Mouse (Mus musculus) forebrain, embryonic 11.5 days (tissue): Measurements from ENCODE around the gene Akt3. TPM values are rescaled to one million over a fixed set of nuclear protein-coding genes. Genes with fewer than 3 reads are reported as not detected.

Experiments used
- ATAC-seq: fragments of 200-750 bp; cut with Nextera tagmentation; replicated peaks from 2 replicates; pipeline ENCODE4 v1.8.0; 2017; ENCODE audit warnings: moderate TSS enrichment; ENCODE audit not compliant: low FRiP score
- DNase-seq: peaks from one replicate; pipeline ENCODE4 v3.0.0-alpha.2; 2017; ENCODE audit warnings: low spot score
- H3K27ac ChIP-seq: fragments of 300-500 bp; sonication (generic); 2 replicates; pipeline ENCODE4 v1.5.1; 2014; ENCODE audit warnings: low read depth, low read length
- H3K27me3 ChIP-seq: fragments of 300-500 bp; sonication (generic); 2 replicates; pipeline ENCODE4 v1.6.1; 2014; ENCODE audit warnings: mild to moderate bottlenecking, low read length, mixed read lengths; ENCODE audit not compliant: control insufficient read depth, insufficient read depth
- H3K36me3 ChIP-seq: fragments of 300-500 bp; sonication (generic); 2 replicates; pipeline ENCODE4 v1.6.1; 2014; ENCODE audit warnings: mild to moderate bottlenecking, low read length, moderate library complexity, mixed read lengths; ENCODE audit not compliant: control insufficient read depth, insufficient read depth
- H3K4me1 ChIP-seq: fragments of 300-500 bp; sonication (generic); replicated peaks from 2 replicates; pipeline ENCODE4 v1.6.1; 2014; ENCODE audit warnings: low read length, mixed read lengths; ENCODE audit not compliant: control insufficient read depth, insufficient read depth
- H3K4me2 ChIP-seq: fragments of 300-500 bp; sonication (generic); 2 replicates; pipeline ENCODE4 v1.6.1; 2014; ENCODE audit warnings: low read depth, mild to moderate bottlenecking, low read length, moderate library complexity, mixed read lengths; ENCODE audit not compliant: severe bottlenecking
- H3K4me3 ChIP-seq: fragments of 300-500 bp; sonication (generic); 2 replicates; pipeline ENCODE4 v1.5.1; 2014; ENCODE audit warnings: low read depth, low read length
- H3K9ac ChIP-seq: fragments of 300-500 bp; sonication (generic); 2 replicates; pipeline ENCODE4 v1.6.1; 2014; ENCODE audit warnings: low read length
- H3K9me3 ChIP-seq: fragments of 300-500 bp; sonication (generic); 2 replicates; pipeline ENCODE4 v1.6.1; 2016; ENCODE audit warnings: low read length, mixed read lengths; ENCODE audit not compliant: control insufficient read depth
- WGBS: fragments of 180-500 bp; shearing (Covaris S2); extraction: QIAGEN DNeasy Blood & Tissue Kit; methylation state at CpG from one replicate; pipeline ENCODE4 v1.1.7; 2014; 5-methylcytosine and 5-hydroxymethylcytosine counted together
- polyA plus RNA-seq: library from polyadenylated mRNA; unstranded; fragments of >200 nt; fragmentation: Nextera tagmentation; extraction: Ambion mirVana; gene quantifications from 2 replicates; pipeline ENCODE4 v1.2.1, GENCODE M21; 2014

Gene Akt3
- polyA plus RNA-seq, 1 experiment from 2014 or later, result 21.0 TPM

DNA sequence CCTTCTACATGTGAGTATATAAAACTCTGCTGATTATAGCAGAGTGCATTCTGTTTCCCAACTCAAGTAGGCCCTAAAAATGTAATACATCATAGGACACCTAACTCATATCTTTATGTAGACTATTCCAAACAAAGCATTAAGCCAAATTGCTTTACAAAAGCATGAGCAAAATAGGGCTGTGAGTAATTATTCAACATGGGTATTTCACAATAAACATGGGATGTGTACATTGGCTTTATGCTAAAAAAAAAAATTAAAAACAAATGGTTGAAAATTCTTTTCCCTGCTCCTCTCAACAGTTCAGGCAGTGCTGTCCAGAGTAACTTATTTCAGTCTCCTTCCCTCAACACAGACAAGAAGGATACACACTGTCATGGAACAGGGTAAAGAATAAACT, 26.9 kb downstream of the Akt3 start:
- Histone ChIP-seq H3K4me2 (no peak overlapping the region), H3K4me1 (no peaks in the 10 kb centered on the region), H3K4me3 (no peak overlapping the region), H3K9me3 (no peaks in the 10 kb centered on the region), H3K9ac (no peak overlapping the region), H3K36me3 (no peaks in the 10 kb centered on the region; the same call in 1 of the 2 replicates), H3K27me3 (no peaks in the 10 kb centered on the region), H3K27ac (no peak overlapping the region)
- DNase-seq (no peak), ATAC-seq (no peak)

GRCm38 (mm10) chr1:177198978-177199377, 59.0 kb downstream of the Akt3 start:
- no peak for DNase-seq
- ATAC-seq, result no peak
- WGBS, result 54% methylated on average over 1 of the region's 1 CpGs

GRCm38 (mm10) chr1:177195224-177195623, 62.8 kb downstream of the Akt3 start:
- no peak for ATAC-seq
- DNase-seq, result no peak

More at GRCm38 (mm10) chr1:177198978-177199377, 59.0 kb downstream of the Akt3 start:
- H3K27ac ChIP-seq, result no peak overlapping the region
- no peak overlapping the region for H3K9ac ChIP-seq
- H3K4me1 ChIP-seq, result no peaks in the 10 kb centered on the region
- H3K4me2 ChIP-seq, result no peak overlapping the region
- H3K9me3 ChIP-seq, result no peaks in the 10 kb centered on the region
- no peaks in the 10 kb centered on the region for H3K27me3 ChIP-seq
- no peaks in the 10 kb centered on the region for H3K36me3 ChIP-seq
- H3K4me3 ChIP-seq, result no peak overlapping the region

GRCm38 (mm10) chr1:177194324-177194723, 63.7 kb downstream of the Akt3 start:
- Histone ChIP-seq H3K4me2 (no peak overlapping the region), H3K9me3 (no peaks in the 10 kb centered on the region), H3K4me3 (no peak overlapping the region), H3K27me3 (no peaks in the 10 kb centered on the region), H3K9ac (no peak overlapping the region), H3K27ac (no peak overlapping the region), H3K36me3 (no peaks in the 10 kb centered on the region), H3K4me1 (peaks cover 4% of the 10 kb centered on the region; the same call in 1 of the 2 replicates)
- WGBS, result 69% methylated on average over 1 of the region's 1 CpGs
- ATAC-seq (no peak), DNase-seq (no peak)

More at GRCm38 (mm10) chr1:177195224-177195623, 62.8 kb downstream of the Akt3 start:
- no peak overlapping the region for H3K4me2 ChIP-seq
- no peaks in the 10 kb centered on the region for H3K9me3 ChIP-seq
- H3K36me3 ChIP-seq, result no peaks in the 10 kb centered on the region
- H3K27ac ChIP-seq, result no peak overlapping the region
- H3K9ac ChIP-seq, result no peak overlapping the region
- no peaks in the 10 kb centered on the region for H3K27me3 ChIP-seq
- H3K4me1 ChIP-seq, result peaks cover 4% of the 10 kb centered on the region; the same call in 1 of the 2 replicates
- no peak overlapping the region for H3K4me3 ChIP-seq

DNA sequence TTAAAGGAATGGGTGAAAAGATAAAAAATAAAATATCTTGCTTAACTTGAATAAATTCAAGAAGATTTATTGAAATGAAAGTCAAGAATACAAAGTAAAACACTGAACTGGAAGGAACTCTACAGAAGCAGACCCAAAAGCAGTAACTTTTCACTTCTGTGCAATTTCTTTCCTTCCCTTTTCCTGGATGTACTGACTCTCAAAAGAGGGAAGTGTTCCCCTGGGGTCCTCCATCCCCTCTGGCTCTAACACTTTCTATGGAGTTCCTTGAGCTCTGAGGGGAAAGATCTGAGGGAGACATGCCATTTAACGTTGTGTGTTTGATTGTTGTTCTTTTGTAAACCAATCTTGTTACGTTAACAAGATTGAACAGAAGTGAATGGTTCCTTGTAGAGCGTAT, 66.4 kb downstream of the Akt3 start:
- Histone ChIP-seq H3K4me2 (no peak overlapping the region), H3K4me3 (no peak overlapping the region), H3K27me3 (no peaks in the 10 kb centered on the region), H3K9me3 (no peaks in the 10 kb centered on the region), H3K9ac (no peak overlapping the region), H3K4me1 (peaks cover 4% of the 10 kb centered on the region; the same call in 1 of the 2 replicates), H3K36me3 (no peaks in the 10 kb centered on the region), H3K27ac (no peak overlapping the region)
- no peak for ATAC-seq
- no peak for DNase-seq
- 14% methylated on average over 3 of the region's 3 CpGs for WGBS

DNA sequence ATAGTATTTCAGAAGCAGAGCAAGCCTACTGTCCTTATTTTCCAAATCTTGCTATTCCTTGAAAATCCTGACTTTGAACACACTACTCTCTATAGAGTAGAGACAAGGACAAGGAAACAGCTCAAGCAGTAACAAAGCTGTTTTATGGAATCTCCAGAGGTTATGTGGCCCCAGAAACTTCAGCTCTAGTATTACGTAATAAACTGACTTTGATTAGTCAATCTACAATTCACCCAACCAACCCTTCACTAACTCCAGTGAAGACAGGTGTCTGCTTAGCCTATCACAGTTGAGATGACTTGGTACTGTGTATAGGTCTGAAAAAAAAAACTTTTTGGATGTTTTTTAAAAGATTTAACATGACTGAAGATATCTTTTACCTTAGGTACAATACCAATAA, 67.6 kb downstream of the Akt3 start:
- DNase-seq, result no peak
- H3K27me3 ChIP-seq, result no peaks in the 10 kb centered on the region
- 89% methylated on average over 1 of the region's 1 CpGs for WGBS

DNA sequence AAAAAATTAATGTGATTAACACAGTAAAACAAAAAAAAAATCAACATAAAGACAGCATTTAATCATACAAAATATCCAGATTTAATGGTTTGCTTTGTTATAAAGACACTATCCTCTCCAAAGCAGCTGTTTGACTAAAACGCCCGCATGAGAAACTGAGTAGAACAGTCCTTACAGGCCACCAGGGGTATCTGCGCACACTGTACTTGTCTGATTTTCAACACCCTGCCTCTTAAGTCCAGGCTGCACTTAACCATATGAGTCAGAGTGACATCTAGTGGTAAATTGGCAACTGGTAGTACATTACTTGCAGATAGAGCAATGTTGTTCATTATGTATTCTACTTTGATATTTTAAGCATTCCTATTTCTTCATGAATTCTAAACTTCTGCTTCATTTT, 69.3 kb downstream of the Akt3 start:
- no peaks in the 10 kb centered on the region for H3K36me3 ChIP-seq
- peaks cover 4% of the 10 kb centered on the region; the same call in 1 of the 2 replicates for H3K4me1 ChIP-seq
- H3K9ac ChIP-seq, result no peak overlapping the region
- no peaks in the 10 kb centered on the region for H3K27me3 ChIP-seq
- no peak for DNase-seq
- no peak overlapping the region for H3K4me2 ChIP-seq
- 45% methylated on average over 3 of the region's 3 CpGs for WGBS
- no peak overlapping the region for H3K4me3 ChIP-seq
- ATAC-seq, result peak; percentile 91
- no peak overlapping the region for H3K27ac ChIP-seq
- H3K9me3 ChIP-seq, result no peaks in the 10 kb centered on the region

More for the DNA sequence above, 67.6 kb downstream of the Akt3 start:
- Histone ChIP-seq H3K27ac (no peak overlapping the region), H3K4me1 (peaks cover 4% of the 10 kb centered on the region; the same call in 1 of the 2 replicates), H3K9ac (no peak overlapping the region), H3K4me3 (no peak overlapping the region), H3K4me2 (no peak overlapping the region), H3K9me3 (no peaks in the 10 kb centered on the region), H3K36me3 (no peaks in the 10 kb centered on the region)
- ATAC-seq, result no peak

GRCm38 (mm10) chr1:177186751-177187150, 71.3 kb downstream of the Akt3 start:
- H3K4me3 ChIP-seq, result no peak overlapping the region
- H3K4me2 ChIP-seq, result no peak overlapping the region
- H3K4me1 ChIP-seq, result no peaks in the 10 kb centered on the region; the same call in 1 of the 2 replicates
- H3K27me3 ChIP-seq, result no peaks in the 10 kb centered on the region
- no peaks in the 10 kb centered on the region for H3K9me3 ChIP-seq
- ATAC-seq (no peak), DNase-seq (no peak)
- 27% methylated on average over 2 of the region's 2 CpGs for WGBS
- H3K9ac ChIP-seq, result no peak overlapping the region
- no peaks in the 10 kb centered on the region for H3K36me3 ChIP-seq
- H3K27ac ChIP-seq, result no peak overlapping the region

DNA sequence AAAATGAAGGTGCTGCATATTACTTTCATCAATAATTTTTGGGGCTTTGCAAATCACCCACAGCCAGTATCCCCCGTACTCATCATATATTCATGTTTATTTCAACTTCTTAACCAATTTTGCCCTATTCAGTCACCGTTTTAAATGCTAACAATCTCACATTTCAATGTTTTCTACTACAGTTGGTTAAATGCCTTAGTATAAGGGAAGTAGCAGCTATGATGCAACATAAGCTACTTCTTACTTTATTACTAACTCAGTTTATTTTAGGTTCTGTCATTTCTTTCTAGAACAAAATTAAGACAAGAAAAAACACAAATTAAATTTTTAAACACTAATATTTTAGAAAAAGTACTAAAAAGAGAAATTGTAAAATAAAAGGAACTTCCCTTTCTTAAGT, 78.4 kb downstream of the Akt3 start:
- H3K4me1 ChIP-seq, result no peaks in the 10 kb centered on the region
- no peaks in the 10 kb centered on the region for H3K36me3 ChIP-seq
- no peak overlapping the region for H3K27ac ChIP-seq
- DNase-seq (no peak), ATAC-seq (no peak)
- H3K4me2 ChIP-seq, result no peak overlapping the region
- no peak overlapping the region for H3K4me3 ChIP-seq
- H3K9ac ChIP-seq, result no peak overlapping the region
- WGBS, result 98% methylated on average over 2 of the region's 2 CpGs
- H3K27me3 ChIP-seq, result no peaks in the 10 kb centered on the region
- H3K9me3 ChIP-seq, result no peaks in the 10 kb centered on the region
